Mouse (Mus musculus) left cerebral cortex, adult 18-20 months (tissue): Measurements from ENCODE around the gene Ddr2. TPM values are rescaled to one million over a fixed set of nuclear protein-coding genes. Genes with fewer than 3 reads are reported as not detected.

Experiments
- DNase-seq, 2 experiments: peaks; one replicate each; pipeline ENCODE4 v3.0.0; 2021 to 2022; ENCODE audit warnings: low spot score in 2 of 2, mixed read lengths in 1 of 2
- total RNA-seq, 2 experiments: library from RNA; stranded (reverse); gene quantifications; 2 replicates each; pipeline ENCODE4 v1.2.3; 2021

Gene Ddr2
- total RNA-seq, 2 experiments from 2014 or later = 7.0 to 7.2 TPM

DNA sequence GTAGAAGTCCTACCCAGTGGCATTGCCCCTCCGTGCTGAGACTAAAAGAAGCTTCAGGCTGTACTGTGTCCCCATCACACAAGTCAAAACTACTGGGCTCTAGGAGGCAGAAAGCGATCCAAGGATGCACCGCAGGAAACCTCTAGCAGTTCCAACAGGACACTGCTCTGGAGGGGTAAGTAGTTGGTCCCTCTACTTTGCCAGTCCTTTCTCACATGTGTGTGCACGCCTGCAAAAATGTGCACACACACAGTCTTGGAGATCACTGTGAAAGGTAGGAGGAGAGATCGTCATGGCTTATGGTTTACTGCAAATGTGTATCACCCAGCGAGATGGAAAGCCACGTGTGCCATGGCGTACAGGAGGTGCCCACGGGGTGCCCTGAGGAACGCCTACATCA lies 157.9 kb downstream of the Ddr2 start:
- no peak for DNase-seq

DNA sequence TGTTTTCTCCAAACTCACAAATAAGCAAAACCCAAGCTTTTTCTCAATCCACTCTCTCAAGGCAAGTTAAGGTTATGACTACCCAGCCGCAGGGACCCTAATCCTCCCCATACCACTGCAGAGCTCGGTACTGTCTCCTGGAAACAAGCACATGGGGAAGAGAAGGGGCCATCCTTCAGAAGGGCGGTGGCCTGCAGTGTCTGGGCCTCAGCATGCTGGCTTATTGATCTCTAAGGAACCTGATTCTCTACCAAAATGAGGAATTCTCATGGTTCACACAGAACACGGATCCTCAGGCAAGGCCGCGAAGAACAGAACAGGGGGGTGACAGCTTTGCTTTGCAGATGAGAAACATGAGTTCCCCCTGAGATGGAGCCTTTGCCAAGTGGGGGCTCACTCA lies 159.0 kb downstream of the Ddr2 start:
- no peak for DNase-seq

DNA sequence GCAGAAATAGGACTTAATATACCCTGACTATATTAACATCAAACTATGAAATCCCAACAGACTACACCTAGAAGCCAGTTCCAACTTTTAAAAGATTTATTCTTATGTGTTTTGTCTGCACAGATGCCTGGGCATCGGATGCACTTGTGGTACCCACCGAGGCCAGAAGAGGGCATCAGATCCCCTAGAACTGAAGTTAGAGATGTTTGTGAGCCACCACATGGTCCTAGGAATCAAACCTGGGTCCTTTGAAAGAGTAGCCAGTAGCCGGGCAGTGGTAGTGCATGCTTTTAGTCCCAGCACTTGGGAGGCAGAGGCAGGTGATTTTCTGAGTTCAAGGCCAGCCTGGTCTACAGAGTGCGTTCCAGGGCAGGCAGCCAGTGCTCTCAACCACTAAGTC lies 159.9 kb downstream of the Ddr2 start:
- DNase-seq = no peak

DNA sequence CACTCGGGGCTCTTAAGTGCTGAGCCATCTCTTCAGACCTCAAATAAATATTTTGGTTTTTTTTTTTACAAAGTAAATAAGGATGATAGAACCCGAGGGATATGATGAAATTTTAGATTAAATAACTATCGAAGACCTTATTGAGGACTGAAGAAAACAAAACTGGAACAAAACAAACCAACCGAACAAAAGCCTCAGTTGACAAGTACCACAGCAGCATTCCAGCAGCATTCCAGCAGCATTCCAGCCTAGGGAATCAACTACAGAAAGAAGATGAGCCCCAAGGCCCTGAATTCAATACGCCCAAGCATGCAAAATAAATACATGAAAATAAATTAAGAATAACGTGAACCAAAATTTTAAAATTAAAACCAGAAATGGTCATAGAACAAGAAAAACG lies 160.6 kb downstream of the Ddr2 start:
- no peak for DNase-seq

DNA sequence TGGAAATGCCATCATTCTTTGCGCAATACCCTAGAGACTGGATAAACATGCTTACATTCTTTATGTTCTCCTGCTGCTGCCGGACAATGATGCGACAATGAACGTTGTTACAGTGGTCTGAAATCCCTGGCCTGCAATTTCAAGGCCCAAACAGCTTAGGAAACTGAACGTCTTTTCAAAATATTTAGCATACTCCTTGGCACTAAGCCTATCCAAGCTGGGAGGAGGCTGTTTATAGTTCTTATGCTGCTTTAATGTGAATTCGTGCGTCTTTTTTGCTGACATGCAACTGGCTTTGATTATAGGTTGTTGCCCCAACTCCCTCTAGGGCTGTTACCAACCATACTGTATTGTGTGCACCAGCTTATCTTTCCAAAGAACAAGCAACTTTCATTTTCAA lies 161.7 kb downstream of the Ddr2 start:
- no peak for DNase-seq

DNA sequence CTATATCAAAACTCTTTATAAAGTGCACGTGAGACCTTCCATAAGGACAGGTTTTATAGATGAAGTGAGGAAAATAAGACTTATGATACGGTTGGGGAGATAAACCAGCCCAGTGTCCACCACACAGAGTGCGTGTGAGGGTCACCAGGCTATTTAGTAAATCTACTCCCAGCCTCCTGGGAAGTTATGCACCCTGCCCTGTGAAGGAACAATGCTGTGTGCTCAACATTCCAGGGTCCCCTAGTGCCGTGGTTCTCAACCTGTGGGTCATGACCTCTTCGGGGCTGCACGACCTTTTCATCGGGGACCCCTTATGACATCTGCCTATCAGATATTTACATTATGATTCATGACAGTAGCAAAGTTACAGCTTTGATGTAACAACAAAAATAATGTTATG lies 162.3 kb downstream of the Ddr2 start:
- no peak for DNase-seq

DNA sequence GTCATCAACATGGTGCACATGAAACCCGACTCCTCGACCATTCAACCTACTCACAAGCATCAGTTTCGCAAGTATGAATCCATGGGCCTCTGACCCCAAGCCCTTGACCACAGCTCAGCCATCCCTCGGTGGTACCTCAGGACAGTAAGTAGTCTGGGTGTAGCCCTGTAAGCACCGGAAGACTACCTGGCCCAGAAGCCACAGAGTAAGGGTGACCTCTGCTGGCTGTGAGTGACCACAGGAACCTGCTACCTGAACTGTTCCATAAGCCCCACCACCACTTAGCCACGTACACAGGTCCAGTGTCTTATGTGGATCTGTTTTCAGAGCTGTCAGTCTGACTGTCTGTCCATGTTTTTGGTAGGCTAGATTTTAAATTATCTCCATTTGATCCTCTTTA lies 162.9 kb downstream of the Ddr2 start:
- DNase-seq = no peak

DNA sequence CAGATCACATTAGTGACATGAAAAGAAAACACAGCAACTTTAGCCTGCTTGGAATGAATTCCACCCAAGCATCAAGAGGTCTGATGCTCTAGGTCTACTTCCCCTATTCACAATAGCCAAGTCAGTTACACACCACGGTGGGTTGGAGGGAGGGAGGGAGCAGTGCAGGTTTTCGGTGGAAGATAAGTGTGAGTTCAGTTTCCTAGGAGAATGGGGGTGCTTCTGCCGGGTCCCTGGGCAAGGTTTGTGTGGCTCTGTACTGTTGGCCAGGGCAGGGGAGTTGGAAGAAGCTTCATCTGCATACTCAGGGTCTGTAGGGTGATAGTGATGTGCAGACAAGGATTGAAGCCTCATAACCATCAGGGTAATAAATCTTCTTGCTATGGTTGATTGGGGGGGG lies 164.6 kb downstream of the Ddr2 start:
- no peak for DNase-seq

DNA sequence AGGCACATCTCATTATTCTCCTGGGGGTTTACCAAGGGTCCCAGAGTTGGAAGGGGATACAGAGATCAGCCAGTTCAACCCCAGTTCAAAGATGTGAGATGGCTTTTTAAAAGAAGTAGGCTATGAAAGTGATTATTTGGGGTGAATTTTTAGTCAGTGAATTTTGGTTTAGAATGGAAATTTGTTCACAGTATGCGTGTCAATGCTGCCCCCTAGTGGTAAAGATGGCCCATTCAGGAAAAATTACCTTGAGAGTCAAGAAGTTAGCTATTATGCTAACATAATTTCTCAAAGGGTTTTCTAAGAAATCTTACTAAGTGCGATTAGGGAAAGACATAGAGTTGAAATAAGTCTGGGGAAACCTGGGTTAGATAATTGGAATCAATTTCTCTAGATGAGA lies 171.2 kb downstream of the Ddr2 start:
- peak; percentile 56 to 71 for DNase-seq

DNA sequence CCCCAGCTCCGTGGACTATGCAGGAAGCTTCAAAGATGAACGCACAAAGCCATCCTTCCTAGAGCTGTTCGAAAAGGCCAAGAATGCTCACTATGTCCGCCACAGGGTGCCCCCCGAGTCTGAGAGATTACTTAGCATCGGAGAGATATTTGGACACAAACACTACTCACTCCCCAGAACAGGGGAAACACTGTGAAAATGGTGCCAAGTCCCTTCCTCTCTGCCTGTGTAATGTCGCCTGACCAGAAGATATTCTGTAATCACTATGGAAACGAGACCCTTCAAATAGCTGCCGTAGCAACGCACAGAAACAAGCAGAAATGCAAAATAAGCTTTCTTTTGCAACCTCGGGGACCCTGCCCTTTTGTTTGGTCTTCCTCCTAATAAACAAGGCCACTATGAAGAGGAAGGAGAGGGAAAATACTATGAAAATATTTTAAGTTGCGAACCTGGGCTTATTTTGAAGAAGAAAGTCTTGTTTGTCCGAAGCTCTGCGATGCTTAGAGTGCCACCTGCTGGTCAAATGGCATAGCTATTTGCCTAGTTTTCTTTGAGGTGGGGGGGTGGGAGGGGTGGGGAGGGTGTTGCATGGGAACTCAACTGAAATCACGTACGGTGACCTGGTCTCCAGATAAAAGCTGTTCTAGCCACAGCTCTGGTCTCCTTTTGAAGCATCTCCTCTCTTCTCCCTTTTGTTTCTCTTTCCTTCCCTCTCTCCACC lies 176.4 kb downstream of the Ddr2 start:
- DNase-seq = peak; percentile 56 to 68

DNA sequence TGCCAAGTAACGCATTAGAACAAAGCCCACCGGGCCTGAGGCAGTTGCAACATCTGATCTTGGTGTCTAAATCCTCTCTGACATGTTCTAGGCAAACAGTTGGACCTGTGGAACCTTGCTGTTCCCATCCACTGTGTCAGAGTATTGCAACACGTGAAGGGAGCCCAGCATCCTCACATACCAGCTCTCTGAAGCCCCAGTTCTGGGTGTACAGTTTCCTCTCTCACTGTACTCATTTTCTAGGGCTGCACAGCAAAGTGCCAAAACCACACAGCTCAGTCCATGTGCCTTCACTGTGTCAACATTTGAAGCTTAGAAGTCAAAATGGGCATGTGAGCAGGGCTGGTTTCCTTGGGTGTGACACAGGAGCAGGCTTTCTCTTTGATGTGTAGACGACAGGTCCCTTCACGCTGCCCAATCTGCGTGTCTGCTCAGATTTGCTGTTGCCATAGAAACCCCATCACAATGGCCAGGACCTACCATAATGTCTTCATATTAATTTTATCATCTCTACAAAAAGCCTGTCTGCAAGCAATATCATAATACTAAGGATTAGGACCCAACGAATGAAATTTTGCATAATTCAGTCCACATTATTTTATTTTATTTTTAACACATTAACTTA lies 178.3 kb downstream of the Ddr2 start:
- no peak for DNase-seq

DNA sequence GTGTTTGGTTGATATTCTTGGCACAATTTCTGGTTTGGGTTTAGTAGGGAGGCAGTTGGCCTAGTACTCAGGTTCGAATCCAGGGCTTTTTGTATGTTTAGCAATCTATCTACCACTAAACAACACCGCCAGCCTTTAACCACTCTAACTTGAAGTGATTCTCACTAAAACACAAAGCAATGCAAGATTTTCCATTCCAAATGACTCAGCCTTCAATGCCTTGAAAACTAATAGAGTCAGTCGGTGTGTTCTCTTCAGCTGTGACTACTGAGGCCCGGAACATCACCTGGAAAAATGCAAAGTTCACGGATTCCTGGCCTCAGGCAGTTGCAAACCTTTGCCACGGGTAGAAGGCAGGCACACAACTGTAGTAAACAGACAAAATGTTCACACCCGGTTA lies 178.9 kb downstream of the Ddr2 start:
- no peak for DNase-seq

DNA sequence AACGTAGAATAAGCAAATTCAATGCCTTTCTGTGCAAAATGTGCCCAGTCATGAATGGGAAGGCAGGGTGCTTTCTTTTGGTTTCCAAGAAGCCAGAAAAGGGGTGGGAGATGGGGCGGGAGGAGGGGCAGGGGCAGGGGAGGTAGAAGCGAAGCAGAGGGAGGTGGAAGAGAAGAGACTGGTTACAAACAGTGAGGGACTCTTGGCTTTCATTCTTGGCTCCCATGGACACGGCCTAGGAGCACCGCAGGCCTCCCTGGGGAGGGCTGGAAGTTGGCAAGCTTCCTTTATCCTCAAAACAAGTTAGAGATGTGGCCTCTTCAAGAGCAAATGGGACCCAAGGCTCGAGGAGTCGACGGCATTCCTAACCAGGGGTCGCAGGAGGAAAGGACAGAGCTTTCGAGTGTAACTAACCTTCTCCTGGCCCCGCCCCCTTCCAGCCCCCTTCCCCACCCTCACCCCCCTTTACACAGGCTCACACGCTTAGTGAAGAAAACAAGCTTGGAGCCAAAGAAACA lies 182.0 kb downstream of the Ddr2 start, which contains the start of gene Ccdc190:
Gene Ccdc190 (plus strand): TSS at position 195 of the 518 bp plus-strand sequence.
- DNase-seq = no peak

DNA sequence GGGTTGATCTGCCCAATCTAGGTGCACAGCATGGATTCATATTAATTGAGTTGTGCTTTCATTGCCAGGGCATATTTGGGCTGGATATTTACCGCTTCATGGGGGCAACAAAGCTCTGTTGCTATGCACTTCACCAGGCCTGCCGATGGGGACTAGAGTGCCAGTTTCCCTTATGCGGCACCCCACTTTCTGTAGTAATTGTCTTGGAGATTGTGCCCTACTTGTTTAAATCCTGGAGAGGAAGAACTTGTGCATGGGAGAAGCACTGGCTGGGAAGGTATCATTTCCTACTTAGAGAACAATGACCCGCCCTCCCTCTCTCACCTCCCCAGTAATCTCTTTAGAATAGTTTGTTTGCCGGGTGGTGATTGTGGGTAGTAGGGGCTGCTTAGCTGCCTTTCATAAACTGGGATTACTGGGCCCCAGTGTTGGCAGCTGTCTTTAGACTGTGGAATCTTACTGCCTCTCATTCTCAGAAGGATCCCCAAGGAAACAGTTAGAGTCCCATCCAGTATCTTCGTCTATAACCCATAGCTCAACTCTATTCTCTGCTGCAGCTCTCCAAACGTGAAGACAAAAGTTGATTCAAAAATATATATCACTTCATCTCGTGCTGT lies 182.7 kb downstream of the Ddr2 start:
- no peak for DNase-seq

DNA sequence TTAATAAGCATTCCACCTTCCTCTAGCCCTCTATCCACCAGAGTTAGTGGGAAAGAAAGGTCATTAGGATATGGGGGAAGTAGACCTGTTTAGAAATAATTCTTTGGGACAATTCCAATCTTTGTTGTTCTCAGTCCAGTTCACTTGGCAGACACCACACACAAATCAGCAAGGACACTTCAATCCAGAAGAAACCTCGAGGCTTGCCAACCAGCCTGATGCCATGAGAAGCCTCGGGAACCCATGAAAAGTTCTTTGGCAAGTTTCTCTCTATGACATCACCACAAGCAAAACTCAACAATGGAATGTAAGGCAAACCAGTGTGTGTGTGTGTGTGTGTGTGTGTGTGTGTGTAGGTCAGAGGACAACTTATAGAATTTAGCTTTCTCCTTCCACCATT lies 186.0 kb downstream of the Ddr2 start:
- no peak for DNase-seq

Other genes with a start within 250 kb of the Ddr2 start
- gene Ccdc190, start 182.1 kb downstream of the Ddr2 start, total RNA-seq = 10 to 100 TPM; 16.8 to 20.0 TPM
- gene Hsd17b7, start 141.5 kb downstream of the Ddr2 start, total RNA-seq = 10 to 100 TPM; 14.4 to 17.4 TPM
- gene Uap1, start 64.2 kb upstream of the Ddr2 start, total RNA-seq = 10 to 100 TPM; 60.6 to 69.4 TPM
- 100 to 1,000 TPM; 139 to 148 TPM for gene Uhmk1, start 104.6 kb upstream of the Ddr2 start, total RNA-seq
- gene Sh2d1b2, start 122.0 kb upstream of the Ddr2 start, total RNA-seq = not detected
- gene Sh2d1b1, start 166.6 kb upstream of the Ddr2 start, total RNA-seq = under 1 TPM in 1 of 2 experiments, not detected in 1; 0.12 TPM
- 1 to 10 TPM; 2.1 to 2.2 TPM for gene Gm7694, start 195.6 kb upstream of the Ddr2 start, total RNA-seq
- gene Spata46, start 198.0 kb upstream of the Ddr2 start, total RNA-seq = not detected